Mouse (Mus musculus): Measurements from ENCODE around the gene Bin2. TPM values are rescaled to one million over a fixed set of nuclear protein-coding genes. Genes with fewer than 3 reads are reported as not detected.

Bin2 gene
- total and polyA plus RNA-seq, 2 experiments from 2014 or later: 0.42 to 0.68 TPM

GRCm38 (mm10) chr15:100700424-100700823, 31.1 kb upstream of the Bin2 start:
- 66% methylated on average over 5 of the region's 5 CpGs for WGBS
- Histone ChIP-seq H3K4me3 (ENCODE audit: low read depth, low read length) (no peak overlapping the region), H3K9ac (replicated peaks; ENCODE audit: low read depth, low read length) (no peak overlapping the region), H3K36me3 (replicated peaks; ENCODE audit: control insufficient read depth, insufficient read depth, low read length) (no peaks in the 10 kb centered on the region), H3K27ac (ENCODE audit: low read depth) (no peak overlapping the region), H3K27me3 (ENCODE audit: control insufficient read depth, insufficient read depth, low read length) (peaks cover 12% of the 10 kb centered on the region), H3K4me2 (ENCODE audit: low read depth, low read length) (no peak overlapping the region), H3K9me3 (replicated peaks; ENCODE audit: control insufficient read depth, low read length) (no peaks in the 10 kb centered on the region), H3K4me1 (ENCODE audit: control insufficient read depth, insufficient read depth) (no peaks in the 10 kb centered on the region)
- no peak for DNase-seq (ENCODE audit: low spot score)
- no peak for TF ChIP-seq CTCF (IDR thresholded peaks at IDR 0.05; ENCODE audit: low read depth)
- TF ChIP-seq EP300 (IDR thresholded peaks at IDR 0.05; ENCODE audit: low read depth): no peak
- no peak for ATAC-seq (ENCODE audit: insufficient read depth, low read depth)

DNA sequence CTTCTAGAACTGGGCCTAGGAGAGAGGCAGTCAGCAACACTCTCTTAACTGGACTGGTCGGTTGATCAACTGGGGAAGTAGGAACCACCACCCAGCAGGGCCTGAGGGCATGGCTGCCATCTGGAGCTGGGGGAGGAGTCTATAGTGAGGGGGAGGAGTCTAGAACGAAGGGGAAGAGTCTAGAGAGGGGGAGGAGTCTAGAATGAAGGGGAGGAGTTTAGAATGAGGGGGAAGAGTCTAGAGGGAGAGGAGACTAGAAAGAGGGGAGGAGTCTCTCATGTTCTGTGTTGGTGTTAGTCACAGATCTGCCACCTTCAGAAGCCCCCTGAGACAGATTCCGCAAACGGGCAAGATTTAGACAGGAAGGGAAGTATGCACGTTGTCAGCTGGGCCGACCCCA, 30.0 kb upstream of the Bin2 start:
- no peak overlapping the region for H3K4me3 ChIP-seq (ENCODE audit: low read depth, low read length)
- DNase-seq (ENCODE audit: low spot score) (no peak), ATAC-seq (ENCODE audit: insufficient read depth, low read depth) (no peak; the same call in 1 of the 2 replicates)
- 56% methylated on average over 6 of the region's 6 CpGs for WGBS
- H3K9me3 ChIP-seq (replicated peaks; ENCODE audit: control insufficient read depth, low read length): no peaks in the 10 kb centered on the region
- H3K4me1 ChIP-seq (ENCODE audit: control insufficient read depth, insufficient read depth): no peaks in the 10 kb centered on the region
- H3K9ac ChIP-seq (replicated peaks; ENCODE audit: low read depth, low read length): no peak overlapping the region
- TF ChIP-seq CTCF (IDR thresholded peaks at IDR 0.05; ENCODE audit: low read depth): no peak
- no peak for TF ChIP-seq EP300 (IDR thresholded peaks at IDR 0.05; ENCODE audit: low read depth)
- no peak overlapping the region for H3K27ac ChIP-seq (ENCODE audit: low read depth)
- H3K27me3 ChIP-seq (ENCODE audit: control insufficient read depth, insufficient read depth, low read length): peaks cover 12% of the 10 kb centered on the region
- H3K36me3 ChIP-seq (replicated peaks; ENCODE audit: control insufficient read depth, insufficient read depth, low read length): no peaks in the 10 kb centered on the region
- no peak overlapping the region for H3K4me2 ChIP-seq (ENCODE audit: low read depth, low read length)

GRCm38 (mm10) chr15:100698078-100698477, 28.7 kb upstream of the Bin2 start:
- Histone ChIP-seq H3K36me3 (replicated peaks; ENCODE audit: control insufficient read depth, insufficient read depth, low read length) (no peaks in the 10 kb centered on the region), H3K4me1 (ENCODE audit: control insufficient read depth, insufficient read depth) (no peaks in the 10 kb centered on the region), H3K9me3 (replicated peaks; ENCODE audit: control insufficient read depth, low read length) (no peaks in the 10 kb centered on the region), H3K9ac (replicated peaks; ENCODE audit: low read depth, low read length) (no peak overlapping the region), H3K4me3 (ENCODE audit: low read depth, low read length) (no peak overlapping the region), H3K4me2 (ENCODE audit: low read depth, low read length) (no peak overlapping the region), H3K27ac (ENCODE audit: low read depth) (no peak overlapping the region), H3K27me3 (ENCODE audit: control insufficient read depth, insufficient read depth, low read length) (no peaks in the 10 kb centered on the region)
- 71% methylated on average over 10 of the region's 10 CpGs for WGBS
- ATAC-seq (ENCODE audit: insufficient read depth, low read depth): no peak
- no peak for DNase-seq (ENCODE audit: low spot score)
- TF ChIP-seq CTCF (IDR thresholded peaks at IDR 0.05; ENCODE audit: low read depth) (no peak), EP300 (IDR thresholded peaks at IDR 0.05; ENCODE audit: low read depth) (no peak)

DNA sequence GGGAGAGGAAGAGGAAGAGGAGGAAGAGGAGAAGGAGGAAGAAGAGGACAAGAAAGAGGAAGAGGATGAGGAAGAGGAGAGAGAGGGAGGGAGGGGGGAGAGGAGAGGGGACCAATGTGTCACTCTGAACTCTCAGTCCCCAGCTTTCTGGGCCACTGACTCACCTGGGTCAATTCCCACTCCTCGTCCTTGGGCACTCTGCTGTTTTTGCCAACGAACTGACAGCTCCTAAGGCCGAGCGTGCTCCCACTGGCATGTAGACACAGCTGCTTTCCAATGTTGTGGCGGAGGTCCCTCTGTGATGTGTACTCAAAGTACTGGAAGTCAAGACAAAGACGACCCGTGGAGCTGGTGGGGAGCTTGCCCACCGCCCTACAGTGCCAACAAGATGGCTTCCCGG, 25.1 kb upstream of the Bin2 start:
- Histone ChIP-seq H3K27me3 (ENCODE audit: control insufficient read depth, insufficient read depth, low read length) (no peaks in the 10 kb centered on the region), H3K4me3 (ENCODE audit: low read depth, low read length) (no peak overlapping the region), H3K36me3 (replicated peaks; ENCODE audit: control insufficient read depth, insufficient read depth, low read length) (no peaks in the 10 kb centered on the region), H3K27ac (ENCODE audit: low read depth) (no peak overlapping the region), H3K9ac (replicated peaks; ENCODE audit: low read depth, low read length) (no peak overlapping the region), H3K4me2 (ENCODE audit: low read depth, low read length) (no peak overlapping the region), H3K4me1 (ENCODE audit: control insufficient read depth, insufficient read depth) (no peaks in the 10 kb centered on the region; the same call in 1 of the 2 replicates), H3K9me3 (replicated peaks; ENCODE audit: control insufficient read depth, low read length) (peaks cover 11% of the 10 kb centered on the region; the same call in 1 of the 2 replicates)
- WGBS: 90% methylated on average over 9 of the region's 9 CpGs
- ATAC-seq (ENCODE audit: insufficient read depth, low read depth) (no peak), DNase-seq (ENCODE audit: low spot score) (no peak)
- TF ChIP-seq CTCF (IDR thresholded peaks at IDR 0.05; ENCODE audit: low read depth): no peak
- no peak for TF ChIP-seq EP300 (IDR thresholded peaks at IDR 0.05; ENCODE audit: low read depth)

- Histone ChIP-seq H3K36me3 (replicated peaks; ENCODE audit: control insufficient read depth, insufficient read depth, low read length) (no peaks in the 10 kb centered on the region), H3K4me2 (ENCODE audit: low read depth, low read length) (no peak overlapping the region), H3K9me3 (replicated peaks; ENCODE audit: control insufficient read depth, low read length) (peaks cover 11% of the 10 kb centered on the region; the same call in 1 of the 2 replicates), H3K27ac (ENCODE audit: low read depth) (no peak overlapping the region), H3K4me3 (ENCODE audit: low read depth, low read length) (no peak overlapping the region), H3K9ac (replicated peaks; ENCODE audit: low read depth, low read length) (no peak overlapping the region), H3K27me3 (ENCODE audit: control insufficient read depth, insufficient read depth, low read length) (no peaks in the 10 kb centered on the region), H3K4me1 (ENCODE audit: control insufficient read depth, insufficient read depth) (no peaks in the 10 kb centered on the region; the same call in 1 of the 2 replicates)
- ATAC-seq (ENCODE audit: insufficient read depth, low read depth) (no peak), DNase-seq (ENCODE audit: low spot score) (no peak)
- no peak for TF ChIP-seq CTCF (IDR thresholded peaks at IDR 0.05; ENCODE audit: low read depth)
- TF ChIP-seq EP300 (IDR thresholded peaks at IDR 0.05; ENCODE audit: low read depth): no peak
- WGBS: 23% methylated on average over 3 of the region's 3 CpGs
Measured at GRCm38 (mm10) chr15:100691990-100692389, 22.6 kb upstream of the Bin2 start.

DNA sequence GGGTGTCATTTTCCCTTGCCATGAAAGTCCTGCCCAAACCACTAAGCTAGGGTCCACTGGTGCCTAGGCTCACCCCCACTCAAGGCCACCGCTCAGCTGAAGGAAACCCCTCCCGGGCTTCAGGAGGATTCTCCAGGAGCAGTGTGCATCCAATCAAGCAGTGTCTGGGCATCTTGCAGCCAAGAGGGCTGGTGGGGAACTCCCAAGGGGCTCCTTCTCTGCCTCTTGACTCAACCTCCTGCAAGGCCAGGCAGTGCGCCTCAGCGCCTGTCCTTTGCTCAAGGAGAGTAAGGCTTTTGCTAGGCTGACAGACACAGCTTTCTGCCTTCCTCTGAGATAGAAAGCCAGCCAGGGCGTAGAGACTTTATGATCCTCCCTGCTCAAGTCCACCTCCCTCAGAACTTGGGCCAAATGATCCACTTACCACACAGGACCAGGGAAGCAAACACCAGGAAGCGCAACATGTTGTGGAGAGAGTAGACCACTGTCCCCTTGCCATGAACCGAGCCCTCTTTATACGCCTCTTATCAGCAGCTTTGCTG, 18.1 kb upstream of the Bin2 start, which contains the start of gene Cela1:
Gene Cela1, minus strand, starts transcription at position 492 of the 542 bp plus-strand sequence.
- peaks cover 11% of the 10 kb centered on the region; the same call in 1 of the 2 replicates for H3K9me3 ChIP-seq (replicated peaks; ENCODE audit: control insufficient read depth, low read length)
- H3K9ac ChIP-seq (replicated peaks; ENCODE audit: low read depth, low read length): no peak within 1 kb of the TSS
- DNase-seq (ENCODE audit: low spot score) (no peak), ATAC-seq (ENCODE audit: insufficient read depth, low read depth) (no peak)
- peak within 1 kb of the TSS; percentile 11; the same call in 1 of the 2 replicates for H3K4me2 ChIP-seq (ENCODE audit: low read depth, low read length)
- no peaks in the 10 kb centered on the region for H3K27me3 ChIP-seq (ENCODE audit: control insufficient read depth, insufficient read depth, low read length)
- no peaks in the 10 kb centered on the region; the same call in 1 of the 2 replicates for H3K4me1 ChIP-seq (ENCODE audit: control insufficient read depth, insufficient read depth)
- 58% methylated on average over 8 of the region's 8 CpGs for WGBS
- no peaks in the 10 kb centered on the region for H3K36me3 ChIP-seq (replicated peaks; ENCODE audit: control insufficient read depth, insufficient read depth, low read length)
- TF ChIP-seq CTCF (IDR thresholded peaks at IDR 0.05; ENCODE audit: low read depth) (no peak), EP300 (IDR thresholded peaks at IDR 0.05; ENCODE audit: low read depth) (no peak)
- no peak within 1 kb of the TSS for H3K27ac ChIP-seq (ENCODE audit: low read depth)
- no peak within 1 kb of the TSS for H3K4me3 ChIP-seq (ENCODE audit: low read depth, low read length)
